Mouse (Mus musculus) monocyte, adult 5-6 weeks (primary cell): ENCODE measurements around the gene Nop14. TPM values are rescaled to one million over a fixed set of nuclear protein-coding genes. Genes with fewer than 3 reads are reported as not detected.
A peak's percentile ranks its signal among the peaks of the same experiment; 100 is the strongest.

ENCODE experiments used
- ATAC-seq: fragments of 153-309, 156-312 bp; replicated peaks from 2 replicates; pipeline ENCODE4 v1.8.0; 2017; ENCODE audit warnings: mild to moderate bottlenecking; ENCODE audit not compliant: low TSS enrichment, insufficient number of reproducible peaks, severe bottlenecking, poor library complexity, low FRiP score
- total RNA-seq: library from RNA; stranded (forward); fragments of 200-1000, 200-491, 200-594 nt; gene quantifications from 3 replicates; pipeline ENCODE4 v1.2.3, GENCODE M21; 2017

Gene Nop14
- total RNA-seq, result 25.9 to 45.2 TPM (median 38.6 TPM) in 3 replicates

DNA sequence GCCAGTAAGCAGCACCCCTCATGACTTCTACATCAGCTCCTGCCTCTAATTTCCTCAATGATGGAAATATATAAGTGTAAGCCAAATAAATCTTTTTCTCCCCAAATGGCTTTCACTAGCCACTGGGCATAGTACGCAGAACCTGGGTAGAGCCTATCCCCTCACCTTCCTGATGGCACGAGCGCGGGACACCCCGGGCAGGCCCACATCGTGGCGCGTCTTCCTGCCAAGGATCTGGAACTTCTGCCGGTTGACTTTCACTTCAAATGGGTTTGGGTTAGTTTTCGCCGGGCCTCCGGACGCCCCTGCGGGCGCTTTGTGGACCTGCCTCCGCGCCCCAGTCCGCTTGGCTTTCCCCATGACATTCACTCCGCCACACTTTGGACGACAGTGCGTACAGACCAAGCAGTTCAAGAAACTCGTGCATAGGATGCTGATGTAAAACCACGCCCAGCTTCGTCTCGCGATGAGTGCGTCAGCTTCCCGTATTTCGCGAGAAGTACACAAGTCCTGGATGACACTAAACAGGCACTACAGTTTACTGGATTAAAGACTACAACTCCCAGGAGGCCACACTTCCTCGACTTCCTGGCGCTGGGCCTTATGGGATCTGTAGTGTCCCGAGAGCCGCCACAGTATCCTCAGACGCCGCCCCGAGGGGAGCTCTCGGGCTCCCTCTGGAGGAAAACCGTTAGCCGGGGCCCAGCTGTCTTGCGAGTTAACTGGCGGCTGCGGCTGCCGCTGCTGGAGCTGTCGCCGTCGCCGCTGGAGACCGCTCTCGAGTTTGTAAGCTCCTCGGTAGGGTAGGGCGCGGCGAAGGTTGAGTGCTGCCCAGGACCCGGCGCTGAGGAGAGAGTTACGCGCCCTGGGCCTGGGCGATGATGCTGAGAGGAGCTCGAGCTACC is at the start of gene Nop14, which contains the start of gene Grk4:
Gene Nop14, minus strand, starts transcription at position 463 of the 905 bp plus-strand sequence.
Gene Grk4, plus strand, starts transcription at position 694 of the 905 bp plus-strand sequence.
- peak; percentile 99 for ATAC-seq

DNA sequence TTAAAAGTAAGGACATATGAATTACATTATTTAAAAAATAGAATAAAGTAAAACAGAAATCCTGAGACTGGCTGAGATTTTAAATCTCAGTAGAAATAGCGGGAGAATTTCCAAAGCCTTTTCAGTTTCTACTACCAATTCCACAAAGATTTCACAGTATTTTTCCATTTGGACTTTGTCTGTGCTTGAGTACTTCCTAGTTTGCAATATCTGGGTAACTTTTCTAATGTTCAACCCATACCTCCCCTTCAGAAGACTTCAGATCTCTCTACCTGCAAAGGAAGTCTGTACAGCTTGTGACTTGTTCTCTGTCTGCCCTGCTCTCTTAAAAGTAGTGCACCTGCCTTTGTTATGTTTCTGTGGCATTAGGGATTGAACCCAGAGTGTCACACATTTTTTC is 48.5 kb upstream of the Nop14 start:
- ATAC-seq, result no peak

DNA sequence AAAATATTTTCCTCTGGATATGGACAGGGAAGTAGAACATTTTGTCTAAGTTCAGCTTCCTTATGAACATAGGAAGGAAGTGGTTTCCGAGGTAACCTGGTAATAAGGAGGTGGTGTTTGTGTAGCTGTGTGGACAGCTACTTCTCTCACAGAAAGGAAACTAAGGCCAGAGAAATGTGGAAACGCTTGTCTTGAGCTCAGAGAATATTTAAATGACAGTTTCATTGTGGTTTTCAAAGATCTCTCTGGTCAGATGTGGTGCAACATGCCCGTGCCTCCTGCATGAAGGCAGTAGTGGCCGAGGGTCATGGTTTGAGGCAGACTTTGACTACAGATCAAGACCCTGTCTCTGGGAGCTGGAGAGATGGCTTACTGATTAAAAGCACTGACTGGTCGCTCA is 35.6 kb upstream of the Nop14 start:
- ATAC-seq, result peak; percentile 35; the same call in 1 of the 2 replicates

DNA sequence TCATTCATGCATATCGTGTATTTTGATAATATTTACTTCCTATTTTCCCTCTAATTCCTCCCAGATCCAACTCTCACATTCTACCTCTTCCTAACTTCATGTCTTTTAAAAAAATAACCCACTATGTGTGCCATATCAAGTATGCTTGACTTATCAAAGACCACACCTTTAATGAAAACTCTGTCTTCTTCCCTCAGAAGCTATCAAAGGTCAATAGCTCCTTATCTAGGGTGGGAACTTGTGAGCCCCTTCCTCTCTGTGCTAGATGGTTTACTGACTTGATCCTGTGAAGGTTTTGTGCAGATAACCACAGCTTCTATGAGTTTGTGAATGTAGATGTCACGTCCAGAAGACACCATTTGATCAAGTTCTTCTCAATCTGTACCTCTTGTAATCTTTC is 32.8 kb upstream of the Nop14 start:
- ATAC-seq, result no peak

DNA sequence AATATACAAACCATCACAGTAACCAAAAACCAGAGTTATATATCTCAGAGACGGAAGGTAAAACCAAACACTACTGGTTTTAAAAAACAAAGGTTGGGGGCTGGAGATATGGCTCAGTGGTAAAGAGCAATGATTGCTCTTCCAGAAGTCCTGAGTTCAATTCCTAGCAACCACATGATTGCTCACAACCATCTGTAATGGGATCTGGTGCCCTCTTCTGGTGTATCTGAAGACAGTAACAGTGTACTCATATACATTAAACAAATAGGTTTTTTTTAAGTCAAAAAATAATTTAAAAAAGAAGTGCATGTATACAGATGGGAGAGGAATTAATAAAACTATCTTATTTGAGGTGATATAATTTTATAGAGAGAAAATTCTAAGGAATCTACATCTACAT is 29.9 kb upstream of the Nop14 start:
- no peak for ATAC-seq

DNA sequence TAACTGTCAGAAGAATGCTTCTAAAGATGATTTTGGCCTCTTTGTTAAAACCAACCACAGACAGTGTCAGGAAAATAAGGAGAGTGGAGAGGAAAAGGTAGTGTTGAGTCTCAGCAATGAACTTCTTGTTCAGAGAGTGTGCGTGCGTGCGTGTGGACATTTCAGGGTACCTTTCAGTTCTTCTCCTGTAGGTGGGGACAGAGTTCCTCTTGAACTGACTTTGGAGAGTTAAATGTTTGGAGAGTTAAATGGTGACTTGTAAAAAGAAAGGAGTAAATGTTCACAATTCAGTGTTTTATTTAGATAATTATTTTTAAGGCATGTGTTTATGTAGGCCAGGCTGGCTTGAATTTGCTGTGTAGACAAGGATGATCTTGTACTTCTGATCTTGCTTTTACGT is 10.3 kb upstream of the Nop14 start:
- ATAC-seq, result no peak

DNA sequence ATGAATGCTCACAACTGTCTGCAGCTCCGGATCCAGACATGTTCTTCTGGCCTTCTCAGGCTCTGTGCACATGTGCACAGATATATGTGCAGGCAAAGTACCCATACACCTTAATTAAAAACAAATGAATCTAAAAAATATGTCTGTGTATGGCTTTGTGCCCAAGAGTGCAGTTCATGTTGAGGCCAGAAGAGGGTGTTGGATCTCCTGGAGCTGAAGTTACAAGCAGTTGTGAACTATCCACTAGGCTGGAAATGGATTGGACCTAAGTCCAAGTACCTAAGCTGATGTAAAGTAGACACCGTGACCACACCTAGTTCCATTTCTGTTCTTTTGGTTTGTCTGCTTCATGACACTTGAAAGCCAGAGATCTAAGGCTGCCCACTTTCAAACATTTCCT is 9.5 kb upstream of the Nop14 start:
- no peak for ATAC-seq

DNA sequence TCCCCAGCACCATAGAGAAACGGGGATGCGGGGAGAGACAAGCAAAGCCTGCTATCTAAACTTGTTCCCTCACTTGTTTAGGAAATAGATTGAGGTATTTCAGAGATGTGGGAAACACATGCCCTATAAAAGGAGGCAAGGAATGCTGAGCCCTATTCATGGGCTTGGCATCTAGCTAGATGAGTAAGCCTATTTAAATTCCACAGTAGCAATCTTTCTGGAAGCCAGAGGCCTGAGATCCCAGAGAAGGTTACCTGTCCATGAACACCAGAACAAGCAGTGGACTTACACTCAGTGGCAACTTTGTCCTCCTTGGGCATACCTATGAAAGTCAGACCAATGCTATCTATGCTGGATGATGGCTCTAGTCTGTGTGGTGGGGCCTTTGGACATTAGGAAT is 3.3 kb upstream of the Nop14 start:
- no peak for ATAC-seq

DNA sequence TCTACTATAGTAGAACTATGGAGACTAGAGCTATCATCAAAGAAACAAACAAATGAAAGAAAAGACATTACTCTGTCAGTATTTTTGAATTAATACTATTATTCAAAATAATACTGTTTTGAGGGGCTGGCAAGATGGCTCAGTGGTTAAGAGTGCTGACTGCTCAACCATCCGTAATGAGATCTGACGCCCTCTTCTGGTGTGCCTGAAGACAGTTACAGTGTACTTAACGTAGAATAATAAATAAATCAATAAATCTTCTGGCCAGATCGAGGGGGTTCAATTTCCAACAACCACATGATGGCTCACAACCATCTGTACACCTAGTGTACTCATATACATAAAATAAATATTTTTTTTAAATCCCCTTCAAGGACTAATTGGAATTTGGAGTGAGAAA is 2.0 kb upstream of the Nop14 start:
- no peak for ATAC-seq

DNA sequence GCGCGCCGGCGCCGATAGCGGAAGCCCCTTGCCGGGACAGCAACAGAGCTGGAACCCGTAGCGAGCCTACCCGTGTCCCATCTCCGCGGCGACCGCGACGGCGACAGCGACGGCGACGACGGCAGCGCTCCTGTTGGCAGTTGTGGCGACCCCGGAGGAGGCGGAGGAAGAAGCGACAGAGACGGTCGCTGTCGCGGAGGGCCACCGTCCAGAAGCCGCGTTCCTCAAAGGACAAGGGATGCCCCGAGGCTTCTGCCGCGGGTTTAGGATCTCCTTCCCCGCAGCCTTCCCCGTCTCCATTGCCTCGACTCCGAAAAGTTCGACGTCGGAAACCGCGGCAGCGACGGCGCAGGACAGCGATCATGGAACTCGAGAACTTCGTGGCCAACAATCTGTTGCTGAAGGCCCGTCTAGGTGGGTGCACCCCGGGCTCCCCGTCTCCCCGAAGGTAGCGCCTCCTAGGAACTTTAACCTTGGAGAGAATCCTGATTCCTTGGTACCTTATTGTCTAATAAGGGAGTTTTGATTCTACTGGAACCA is 713 bp upstream of the Nop14 start:
- no peak for ATAC-seq

DNA sequence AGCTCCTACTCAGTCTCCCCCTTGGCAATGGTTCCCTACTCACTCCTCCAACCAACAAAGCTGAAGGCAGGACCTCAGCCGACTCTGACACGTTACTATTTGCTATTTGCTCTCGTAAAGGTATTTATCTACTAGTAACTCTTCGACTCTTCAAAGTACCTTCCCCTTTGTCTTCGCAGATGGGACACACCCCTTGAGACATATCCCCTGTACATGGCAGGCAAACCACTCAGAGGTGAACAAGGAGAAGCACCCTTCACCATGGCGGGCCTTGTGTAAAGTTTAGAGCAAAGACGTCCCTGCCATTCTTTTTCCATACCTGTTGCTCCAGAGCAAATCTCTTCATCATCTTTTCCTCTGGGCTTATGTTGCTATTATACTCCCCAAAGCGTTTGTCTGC is 2.4 kb downstream of the Nop14 start:
- no peak for ATAC-seq

DNA sequence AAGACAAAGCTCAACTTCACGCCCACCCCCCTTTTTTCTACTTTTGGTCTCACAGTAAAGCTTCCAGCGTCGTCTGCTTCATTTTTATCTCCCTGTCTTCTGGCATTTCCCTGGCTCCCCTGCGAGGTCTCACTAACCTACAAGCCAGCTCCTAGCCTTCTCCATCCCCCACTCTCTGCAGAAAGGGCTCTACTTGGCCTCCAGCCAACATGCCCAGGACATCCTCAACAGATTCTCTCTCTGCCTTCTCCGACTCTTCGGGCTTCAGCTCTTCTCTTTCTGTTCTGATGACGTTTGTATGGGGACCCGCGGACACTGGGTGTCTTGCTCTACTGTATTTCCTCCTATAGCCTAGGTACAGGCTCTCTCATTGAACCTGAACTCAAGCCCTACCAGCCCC is 5.1 kb downstream of the Nop14 start:
- ATAC-seq, result no peak

DNA sequence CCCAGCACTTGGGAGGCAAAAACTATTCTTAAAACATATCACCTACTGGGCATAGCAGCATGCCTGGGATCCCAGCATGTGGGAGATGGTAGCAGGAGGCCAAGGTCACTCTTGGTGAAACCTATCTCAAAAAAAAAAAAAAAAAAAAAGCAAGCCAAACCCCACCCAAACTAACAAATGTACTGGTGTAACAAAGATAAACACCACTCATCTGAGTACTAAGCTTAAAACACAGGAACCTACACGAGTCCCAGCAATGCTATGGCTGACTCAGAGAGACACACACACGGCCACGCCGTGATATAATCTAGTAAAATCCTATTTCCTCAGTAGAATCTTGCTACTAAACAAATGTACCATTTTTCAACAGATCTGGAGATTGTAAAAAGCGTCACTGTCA is 7.0 kb downstream of the Nop14 start:
- no peak for ATAC-seq

DNA sequence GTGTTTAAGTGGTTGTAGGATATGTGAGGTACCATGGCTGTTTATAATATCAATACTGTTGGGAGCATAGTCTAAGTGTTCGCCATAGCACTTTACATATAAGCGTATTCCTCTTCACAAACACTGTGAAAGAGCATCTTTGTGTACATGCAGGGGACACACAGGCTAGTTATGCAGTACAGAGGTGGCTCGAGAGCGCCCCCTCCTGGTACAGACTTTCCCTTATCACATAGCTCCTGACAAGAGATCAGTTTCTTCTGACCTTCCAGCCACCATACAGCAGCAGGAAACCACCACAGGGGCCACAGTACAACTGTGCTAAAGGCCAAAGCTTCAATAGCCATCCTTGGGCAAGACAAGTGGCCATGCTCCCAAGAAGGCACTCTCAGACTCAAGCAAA is 12.4 kb downstream of the Nop14 start:
- peak; percentile 57 for ATAC-seq

DNA sequence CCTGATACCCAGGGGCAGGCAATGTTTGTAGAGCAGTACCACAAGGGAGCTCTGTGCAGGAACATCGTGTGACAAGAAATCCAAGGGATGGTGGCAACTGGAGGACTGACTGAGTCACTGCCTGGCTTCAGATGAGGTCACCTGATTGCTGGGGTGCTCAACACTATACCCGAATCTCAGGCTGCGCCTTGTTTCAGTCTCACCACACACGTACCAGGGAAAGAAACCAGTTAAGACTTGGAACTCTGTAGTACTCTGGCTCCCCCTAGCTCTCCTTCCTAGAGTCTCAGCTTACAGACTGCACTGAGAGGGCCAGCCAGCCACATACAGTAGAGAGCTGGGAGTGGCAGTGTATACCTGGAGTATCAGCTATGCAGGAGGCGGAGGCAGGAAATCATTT is 17.0 kb downstream of the Nop14 start:
- ATAC-seq, result peak; percentile 16; the same call in 1 of the 2 replicates

DNA sequence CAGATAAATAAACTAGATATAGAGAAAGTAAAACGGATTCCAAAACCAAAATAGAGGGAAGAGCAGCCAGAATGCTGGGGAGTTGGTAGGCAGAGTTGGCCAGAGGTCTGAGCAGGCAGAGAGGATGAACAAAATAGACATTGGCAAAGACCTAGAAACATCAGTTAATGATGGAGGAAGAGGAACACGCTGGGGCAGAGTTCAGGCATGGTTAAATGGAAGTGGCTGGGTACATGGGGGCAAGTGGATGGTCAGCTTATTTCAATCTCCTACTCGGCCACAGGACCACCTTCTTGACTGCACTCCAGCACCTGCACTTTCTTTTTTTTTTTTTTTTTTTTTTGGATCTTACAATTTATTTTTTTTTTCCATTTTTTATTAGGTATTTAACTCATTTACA is 18.0 kb downstream of the Nop14 start:
- no peak for ATAC-seq

DNA sequence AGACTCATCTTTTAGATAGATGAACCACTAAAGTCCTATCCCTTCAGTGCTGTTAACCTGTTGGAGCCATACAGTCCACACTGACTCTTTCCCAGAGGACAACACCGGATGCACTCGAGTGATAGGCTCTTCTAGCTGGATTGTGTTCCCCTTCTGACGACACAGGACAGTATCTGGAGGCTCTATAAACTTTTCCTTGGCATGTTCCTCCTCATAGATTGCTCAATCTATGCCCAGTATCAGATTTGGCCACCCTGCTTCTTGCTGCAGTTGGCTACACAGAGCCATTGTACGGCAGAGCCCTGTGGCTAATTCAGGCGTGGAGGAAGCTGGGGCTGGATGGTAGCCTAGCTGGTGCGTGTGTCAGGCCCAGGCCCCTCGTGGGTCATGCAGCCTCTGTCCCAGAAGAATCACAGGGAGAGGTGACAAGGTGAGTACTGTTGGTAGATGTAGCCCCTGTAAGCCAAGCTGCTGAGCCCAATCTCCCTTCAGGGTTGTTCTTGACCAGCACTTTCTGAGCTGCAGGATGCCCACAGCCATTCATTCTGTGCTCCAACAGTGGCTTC is 22.3 kb downstream of the Nop14 start:
- no peak for ATAC-seq

DNA sequence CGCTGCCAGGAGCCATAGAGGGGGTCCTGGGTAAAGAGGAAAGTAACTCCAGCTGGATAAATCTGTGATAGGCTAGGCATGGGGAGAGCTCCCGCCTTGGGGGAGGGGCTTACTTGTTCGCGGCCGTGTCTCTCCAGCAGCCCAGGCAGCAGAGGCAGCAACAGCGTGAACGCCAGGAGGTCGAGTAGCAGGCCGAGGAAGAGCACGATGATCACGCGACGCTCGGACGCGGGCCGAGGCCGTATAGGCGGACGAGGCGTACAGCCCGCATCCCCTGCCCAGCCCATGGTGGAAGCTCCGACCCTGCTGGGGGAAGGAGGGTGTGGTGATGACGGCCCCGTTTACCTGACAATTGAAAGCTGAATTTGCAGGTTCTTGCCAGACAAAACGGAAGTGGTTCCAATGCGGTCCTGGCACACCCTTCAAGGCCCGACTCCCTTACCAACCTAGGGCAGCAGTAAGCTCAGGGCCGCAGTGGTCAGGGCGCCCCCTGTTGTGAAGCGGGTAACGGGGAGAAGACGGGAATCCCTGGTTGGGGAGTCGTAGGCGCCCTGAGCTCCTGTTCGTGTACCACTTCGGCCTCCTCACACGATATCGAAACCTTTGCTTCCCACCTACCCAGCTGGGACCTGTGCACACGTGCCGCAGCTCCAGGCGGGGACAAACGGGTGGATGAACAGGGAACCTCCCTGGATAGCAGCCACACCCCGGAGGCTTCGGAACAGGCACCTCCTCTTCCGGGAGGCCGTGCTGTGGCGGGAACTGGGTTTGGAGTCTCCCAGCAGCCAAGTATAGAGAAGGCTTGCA is 23.3 kb downstream of the Nop14 start, which contains the start of gene Mfsd10:
Gene Mfsd10, minus strand, starts transcription at position 732 of the 807 bp plus-strand sequence.
- peak; percentile 72 for ATAC-seq

DNA sequence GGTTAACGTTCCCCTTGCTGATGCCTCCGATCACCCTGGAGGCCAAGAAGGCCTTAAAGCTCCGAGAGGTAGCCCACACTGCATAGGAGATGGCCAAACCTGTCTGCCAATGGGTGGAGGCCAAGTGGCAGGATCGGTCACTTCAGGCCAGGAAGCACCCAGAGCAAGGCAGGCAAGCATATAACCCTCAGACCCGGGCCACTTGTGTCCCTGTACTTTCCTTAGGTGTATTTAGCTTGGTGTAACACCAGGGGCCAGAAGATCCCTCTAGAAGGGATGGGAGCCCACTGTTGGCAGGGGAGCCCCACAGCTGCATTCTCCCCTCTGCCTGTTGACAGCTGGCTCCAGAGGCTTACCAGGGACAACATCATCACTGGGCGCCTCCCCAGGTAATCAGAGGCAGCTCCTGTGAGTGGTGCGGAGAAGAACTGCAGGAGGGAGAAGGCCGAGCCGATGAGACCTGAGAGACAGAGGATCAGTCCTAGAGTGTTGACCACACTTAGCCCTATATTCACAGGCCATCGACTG is 24.2 kb downstream of the Nop14 start:
- ATAC-seq, result no peak
